In genomic region chr9:114925039-114925438, GRCm38 (mm10) we compare ENCODE assay signal across 16 mouse cellular contexts. TPM values are rescaled to one million over a fixed set of nuclear protein-coding genes. Genes with fewer than 3 reads are reported as not detected.
DNase-seq lines count a peak whose midpoint lies in the region; ATAC-seq lines count a peak whose summit lies in the region.
"Had no signal": no experiment of that assay in that cellular context is flagged by ENCODE, and none has a peak within 500 bp of the region (broad histone marks: within the 10 kb centered on the region; RNA-seq: fewer than 3 reads in every experiment).

No protein-coding gene starts in this region.

- ATAC-seq in hindbrain, embryonic 11.5 days (ENCODE audit: low FRiP score): no peak
- ATAC-seq in granulocyte monocyte progenitor cell, adult 5-6 weeks (replicated peaks; ENCODE audit: poor library complexity, severe bottlenecking): peak; percentile 64
- peak; percentile 9; the same call in 1 of the 2 replicates for ATAC-seq in megakaryocyte, adult 5-6 weeks (ENCODE audit: poor library complexity, severe bottlenecking)
- ATAC-seq: forebrain, postnatal 0 days had no signal

- H3K36me3 ChIP-seq in hindbrain, embryonic 10.5 days: no peaks in the 10 kb centered on the region
- no peaks in the 10 kb centered on the region for H3K36me3 ChIP-seq in hindbrain, embryonic 11.5 days (ENCODE audit: control insufficient read depth, insufficient read depth, low read length)
- H3K36me3 ChIP-seq: embryonic facial prominence, embryonic 15.5 days had no signal

- H3K27me3 ChIP-seq in hindbrain, embryonic 10.5 days (ENCODE audit: insufficient read depth, poor library complexity, severe bottlenecking): no peaks in the 10 kb centered on the region
- no peaks in the 10 kb centered on the region for H3K27me3 ChIP-seq in hindbrain, embryonic 11.5 days (ENCODE audit: control insufficient read depth, insufficient read depth, low read length)
- H3K27me3 ChIP-seq: embryonic facial prominence, embryonic 15.5 days had no signal

- H3K27ac ChIP-seq in hindbrain, embryonic 10.5 days: 0 out of 2 replicates have a peak overlapping the region, but pooled peaks have one; percentile 35
- no peak overlapping the region for H3K27ac ChIP-seq in hindbrain, embryonic 11.5 days (ENCODE audit: low read depth, low read length)
- H3K27ac ChIP-seq: left cerebral cortex, adult 2 months had no signal

- H3K9me3 ChIP-seq in hindbrain, embryonic 10.5 days: no peaks in the 10 kb centered on the region
- H3K9me3 ChIP-seq in hindbrain, embryonic 11.5 days (ENCODE audit: control insufficient read depth, low read length): no peaks in the 10 kb centered on the region
- H3K9me3 ChIP-seq: embryonic facial prominence, embryonic 15.5 days had no signal

- WGBS in hindbrain, embryonic 10.5 days: 85% methylated on average over 10 of the region's 10 CpGs
- WGBS in hindbrain, embryonic 11.5 days: 82% methylated on average over 10 of the region's 10 CpGs

- no peak overlapping the region for H3K4me3 ChIP-seq in hindbrain, embryonic 10.5 days
- no peak overlapping the region for H3K4me3 ChIP-seq in hindbrain, embryonic 11.5 days (ENCODE audit: low read depth, low read length)
- H3K4me3 ChIP-seq: embryonic facial prominence, embryonic 15.5 days; left cerebral cortex, adult 2 months had no signal

- no peak for DNase-seq in hindbrain, embryonic 10.5 days (ENCODE audit: low spot score)
- DNase-seq in hindbrain, embryonic 11.5 days (ENCODE audit: low spot score): no peak
- DNase-seq in Muller cell, postnatal 12 days (ENCODE audit: inconsistent ontology term): peak; percentile 26
- DNase-seq in left cerebral cortex, postnatal 14 days (ENCODE audit: low spot score in 2 of 2): no peak
- DNase-seq in ovary, postnatal 10 days (ENCODE audit: low spot score): no peak
- no peak for DNase-seq in left cerebral cortex, adult 8-10 months (ENCODE audit: low spot score in 2 of 2)
- DNase-seq: adrenal gland, postnatal 14 days; cerebellum, adult 11 months; forebrain, postnatal 0 days; gastrocnemius, postnatal 14 days; midbrain, embryonic 14.5 days; thymus, postnatal 4 days had no signal

- no peak overlapping the region for H3K9ac ChIP-seq in hindbrain, embryonic 11.5 days (ENCODE audit: low read depth, low read length)
- H3K9ac ChIP-seq: embryonic facial prominence, embryonic 15.5 days; forebrain, postnatal 0 days had no signal

- peaks cover 19% of the 10 kb centered on the region for H3K4me1 ChIP-seq in hindbrain, embryonic 10.5 days (replicated peaks)
- H3K4me1 ChIP-seq in hindbrain, embryonic 11.5 days (replicated peaks; ENCODE audit: control insufficient read depth, insufficient read depth, low read length): no peaks in the 10 kb centered on the region

- H3K4me2 ChIP-seq in hindbrain, embryonic 11.5 days (replicated peaks; ENCODE audit: low read depth, low read length): no peak overlapping the region
- H3K4me2 ChIP-seq: embryonic facial prominence, embryonic 15.5 days had no signal

- intact Hi-C loops in left cerebral cortex, postnatal 14 days (cut with DNase I): no loop called here

RNA-seq across cellular contexts. Expression of gene Gpd1l, which starts 8.7 kb away (rescaled TPM):
- 14.3 and 16.0 TPM in 2 replicates for polyA plus RNA-seq in hindbrain, embryonic 10.5 days (2016; fragmentation: Nextera tagmentation; extraction: Ambion mirVana)
- polyA plus RNA-seq in hindbrain, embryonic 11.5 days (2014; fragmentation: Nextera tagmentation; extraction: Ambion mirVana): 9.8 and 10.7 TPM in 2 replicates
- total RNA-seq in granulocyte monocyte progenitor cell, adult 5-6 weeks (2014; fragmentation: Nextera tagmentation): 31.0 and 42.0 TPM in 2 replicates
- 33.7 and 36.8 TPM in 2 replicates for total RNA-seq in granulocyte monocyte progenitor cell, adult 5-6 weeks (2017)
- total RNA-seq in megakaryocyte, adult 5-6 weeks (2015): 14.5 and 19.4 TPM in 2 replicates
- total RNA-seq in megakaryocyte, adult 5-6 weeks (2017): 21.8 and 22.5 TPM in 2 replicates
- 10 to 100 TPM; 96.1 to 96.2 TPM for total RNA-seq in left cerebral cortex, postnatal 14 days (2021)
- 10 to 100 TPM; 77.7 to 91.2 (median 80.0) TPM for total RNA-seq in left cerebral cortex, adult 8-10 months (2022)

RNA-seq across cellular contexts. Expression of gene Osbpl10, which starts 53.3 kb away (rescaled TPM):
- polyA plus RNA-seq in hindbrain, embryonic 10.5 days (2016; fragmentation: Nextera tagmentation; extraction: Ambion mirVana): 1.00 and 1.6 TPM in 2 replicates
- 1.1 and 1.6 TPM in 2 replicates for polyA plus RNA-seq in hindbrain, embryonic 11.5 days (2014; fragmentation: Nextera tagmentation; extraction: Ambion mirVana)
- total RNA-seq in granulocyte monocyte progenitor cell, adult 5-6 weeks (2014; fragmentation: Nextera tagmentation): 0.45 TPM in 1 of 2 replicates, not detected in the other
- 0.13 and 0.21 TPM in 2 replicates for total RNA-seq in granulocyte monocyte progenitor cell, adult 5-6 weeks (2017)
- not detected in 2 replicates for total RNA-seq in megakaryocyte, adult 5-6 weeks (2015)
- not detected in 2 replicates for total RNA-seq in megakaryocyte, adult 5-6 weeks (2017)
- 10 to 100 TPM; 56.5 to 57.6 TPM for total RNA-seq in left cerebral cortex, postnatal 14 days (2021)
- 10 to 100 TPM; 39.9 to 46.4 (median 45.2) TPM for total RNA-seq in left cerebral cortex, adult 8-10 months (2022)

RNA-seq across cellular contexts. Expression of gene Rps27rt, which starts 57.5 kb away (rescaled TPM):
- polyA plus RNA-seq in hindbrain, embryonic 10.5 days (2016; fragmentation: Nextera tagmentation; extraction: Ambion mirVana): 272 TPM in 2 replicates
- 295 and 351 TPM in 2 replicates for polyA plus RNA-seq in hindbrain, embryonic 11.5 days (2014; fragmentation: Nextera tagmentation; extraction: Ambion mirVana)
- total RNA-seq in granulocyte monocyte progenitor cell, adult 5-6 weeks (2014; fragmentation: Nextera tagmentation): 358 and 366 TPM in 2 replicates
- 177 and 225 TPM in 2 replicates for total RNA-seq in granulocyte monocyte progenitor cell, adult 5-6 weeks (2017)
- 188 and 220 TPM in 2 replicates for total RNA-seq in megakaryocyte, adult 5-6 weeks (2015)
- 116 and 127 TPM in 2 replicates for total RNA-seq in megakaryocyte, adult 5-6 weeks (2017)
- 10 to 100 TPM; 16.5 to 29.7 TPM for total RNA-seq in left cerebral cortex, postnatal 14 days (2021)
- total RNA-seq in left cerebral cortex, adult 8-10 months (2022): 10 to 100 TPM in 3 of 4 experiments, 1 to 10 TPM in 1; 9.8 to 44.3 (median 37.3) TPM

Comparison
In these comparisons a context has a peak if more than half of its experiments do, and no peak if none do; other contexts are left out.
1. RNA of gene Osbpl10, which starts 53.3 kb away (total RNA-seq): 56.5 to 57.6 TPM in left cerebral cortex, postnatal 14 days and 39.9 to 46.4 TPM in left cerebral cortex, adult 8-10 months; 0.13 to 0.45 TPM in granulocyte monocyte progenitor cell, adult 5-6 weeks and not detected in megakaryocyte, adult 5-6 weeks; every median in the first group is over 10 times any median in the second.